Mouse (Mus musculus): ENCODE results near the gene Capn15.
A peak's percentile ranks its signal among the peaks of the same experiment; 100 is the strongest.

The Capn15 gene

DNA sequence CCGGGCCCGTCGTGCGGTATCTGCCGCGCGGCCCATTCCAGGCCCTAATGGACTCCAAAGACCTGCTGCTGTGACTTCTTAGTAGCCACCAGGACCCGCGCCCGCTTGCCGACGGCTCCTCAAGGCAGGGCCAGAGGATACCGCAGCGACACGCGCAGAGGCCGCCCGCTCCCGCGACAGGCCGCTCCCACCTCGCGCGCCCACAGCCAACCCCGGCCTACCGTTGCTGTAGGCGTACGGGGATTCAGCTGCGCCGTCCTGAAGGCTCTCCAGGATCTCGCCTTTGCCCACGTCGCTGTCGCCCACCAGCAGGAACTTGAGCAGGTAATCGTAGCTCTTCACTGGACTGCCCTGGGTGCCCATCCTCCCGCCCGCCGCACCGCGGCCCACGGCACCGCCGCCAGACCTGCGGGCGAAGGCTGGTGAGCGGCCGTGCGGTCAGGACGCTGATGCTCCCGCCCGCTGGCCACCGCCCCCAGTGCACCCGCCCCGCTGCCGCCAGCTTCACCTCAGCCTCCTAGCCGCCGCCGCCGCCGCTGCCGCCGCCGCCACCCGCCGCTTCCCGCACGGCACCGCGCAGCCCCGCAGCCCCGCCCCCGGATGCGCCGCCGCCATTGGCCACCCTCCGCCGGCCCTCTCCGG is 66.3 kb downstream of the Capn15 start, which contains the start of gene Rab40c:
Gene Rab40c (minus strand): TSS at position 584 of the 642 bp plus-strand sequence.
- no peak for DNase-seq (ENCODE audit: low spot score)

DNA sequence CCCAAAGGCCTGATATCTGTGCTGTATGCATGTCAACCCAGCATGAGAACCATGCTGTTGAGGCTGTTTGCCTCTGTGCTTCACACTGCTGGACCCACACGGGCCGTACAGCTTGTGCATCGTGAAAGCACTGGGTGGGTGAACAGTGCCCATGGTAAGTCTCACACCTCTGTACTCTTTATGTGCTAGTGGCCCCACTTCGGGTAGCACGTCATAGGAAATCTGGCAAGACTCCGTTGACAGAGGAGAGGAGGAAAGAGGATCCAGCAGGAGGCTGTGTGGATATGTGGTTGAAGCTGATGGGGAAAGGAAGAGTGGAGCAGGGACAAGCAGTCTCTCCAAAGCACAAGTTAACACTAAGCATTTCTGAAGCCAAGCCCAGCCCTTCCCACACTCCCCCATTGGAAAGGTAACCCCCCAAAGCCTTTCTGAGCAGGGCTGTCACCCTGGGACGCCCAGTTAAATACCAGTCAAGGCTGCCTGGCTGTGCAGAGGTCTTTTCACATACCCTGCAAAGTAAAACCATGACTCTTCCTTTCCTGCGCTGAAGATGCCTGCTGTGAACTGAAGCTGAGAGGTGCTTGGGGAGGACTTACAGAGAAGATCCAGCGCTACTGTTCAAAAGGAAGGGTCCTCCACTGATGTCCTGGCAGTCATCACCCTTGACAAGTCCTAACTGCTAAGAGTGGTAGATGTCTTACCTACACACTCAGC is 67.4 kb downstream of the Capn15 start:
- no peak for DNase-seq (ENCODE audit: low spot score)

DNA sequence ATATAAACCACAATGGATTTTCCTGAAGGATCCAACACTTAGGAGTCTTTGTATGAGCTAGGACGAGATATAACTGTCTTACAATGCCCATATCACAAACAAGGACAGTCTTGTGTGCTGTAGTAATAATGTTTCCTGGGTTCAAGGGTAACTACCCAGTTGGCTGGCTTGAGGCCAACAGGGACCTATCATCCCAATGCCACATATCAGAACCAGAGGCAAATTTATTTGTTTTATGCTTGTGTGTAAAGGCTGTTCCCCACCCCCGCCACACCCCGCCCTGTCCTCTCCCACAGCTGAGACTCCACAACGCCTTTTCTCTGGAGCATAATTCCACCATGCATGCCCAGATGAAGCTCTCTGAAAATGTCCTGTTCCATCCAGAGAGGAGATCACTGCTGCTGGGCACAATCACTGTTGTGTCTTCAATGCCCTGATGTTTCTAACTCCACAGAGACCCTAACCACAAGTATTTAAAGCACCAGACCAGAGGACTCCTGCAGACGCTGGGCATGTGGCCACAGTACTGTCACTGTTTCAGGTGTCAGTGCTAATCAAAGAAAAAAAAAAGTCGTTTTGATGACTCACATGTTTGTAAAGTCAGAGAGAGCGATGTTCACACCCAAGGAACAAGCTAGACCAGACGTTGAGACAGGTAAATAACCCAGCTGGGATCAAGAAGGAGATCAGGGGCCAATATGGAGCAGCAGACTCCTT is 68.5 kb downstream of the Capn15 start:
- DNase-seq (ENCODE audit: low spot score), result no peak

DNA sequence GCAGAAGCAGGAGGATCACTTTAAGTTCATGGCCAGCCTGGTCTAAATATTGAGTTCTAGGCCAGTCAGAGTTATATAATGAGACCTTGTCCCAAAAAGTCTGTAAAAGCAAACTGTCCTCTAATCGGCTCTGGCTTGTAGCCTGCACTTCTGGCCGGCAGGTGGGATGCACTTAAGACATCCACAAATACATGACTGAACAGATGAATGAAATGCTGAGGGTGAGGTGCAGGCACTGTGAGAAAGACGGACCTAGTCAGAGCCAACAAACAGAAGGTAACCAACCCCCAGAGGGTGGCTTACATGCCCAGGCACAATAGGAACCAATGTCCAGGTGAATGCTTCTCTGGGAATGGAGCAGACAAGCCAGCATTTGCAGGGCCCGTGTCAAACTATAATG is 71.3 kb downstream of the Capn15 start:
- no peak for DNase-seq (ENCODE audit: low spot score)

DNA sequence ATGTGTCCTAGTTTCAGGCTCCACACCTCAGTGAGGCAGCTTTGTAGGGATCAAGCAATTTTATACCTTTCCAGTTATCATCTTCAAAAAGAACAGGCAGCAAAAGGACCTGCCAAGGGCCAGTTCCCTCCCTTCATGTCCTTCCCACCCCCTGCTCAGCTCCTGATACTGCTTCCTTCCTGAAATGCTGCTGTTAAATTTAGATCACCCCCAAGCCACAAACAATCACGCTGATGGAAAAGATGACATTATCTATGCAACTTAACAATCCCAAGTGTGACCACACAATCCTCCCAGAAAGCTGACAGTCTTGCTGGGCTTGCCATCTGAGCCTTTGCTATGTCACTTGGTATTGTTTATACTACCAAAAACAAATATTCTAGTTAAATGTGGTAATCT is 71.7 kb downstream of the Capn15 start:
- DNase-seq (ENCODE audit: low spot score), result peak; percentile 47

DNA sequence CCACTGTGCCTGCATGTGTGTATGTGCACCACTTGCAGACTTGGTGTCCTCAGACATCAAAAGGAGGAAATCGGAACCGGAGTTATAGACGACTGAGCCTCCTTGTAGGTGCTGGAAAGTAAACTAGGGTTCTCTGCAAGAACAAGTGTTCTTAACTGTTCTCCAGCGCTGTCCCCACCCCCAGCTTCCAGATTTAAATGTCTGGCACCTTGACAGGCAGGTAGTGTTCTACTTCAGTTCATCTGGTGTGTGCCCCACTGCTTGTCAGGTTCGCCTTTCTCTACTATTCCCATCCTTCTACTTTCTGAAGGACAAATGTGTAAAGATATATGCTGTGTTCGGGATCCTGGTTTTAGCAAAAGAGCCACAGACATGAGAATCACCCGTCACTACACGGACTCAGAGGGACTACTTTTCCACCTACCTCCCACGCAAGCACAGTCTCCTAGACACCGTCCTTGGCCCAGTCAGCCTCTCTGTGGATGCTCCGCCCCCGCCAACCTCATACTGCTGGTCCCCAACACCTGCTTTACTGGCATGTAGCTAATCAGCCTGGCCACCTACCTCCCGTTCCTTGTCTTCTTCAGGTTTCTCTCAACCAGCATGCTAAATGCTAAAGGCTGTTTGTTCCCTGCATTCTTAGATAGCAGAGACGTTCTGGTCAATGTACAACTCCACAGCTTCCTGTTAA is 72.3 kb downstream of the Capn15 start:
- peak; percentile 38 for DNase-seq (ENCODE audit: low spot score)

DNA sequence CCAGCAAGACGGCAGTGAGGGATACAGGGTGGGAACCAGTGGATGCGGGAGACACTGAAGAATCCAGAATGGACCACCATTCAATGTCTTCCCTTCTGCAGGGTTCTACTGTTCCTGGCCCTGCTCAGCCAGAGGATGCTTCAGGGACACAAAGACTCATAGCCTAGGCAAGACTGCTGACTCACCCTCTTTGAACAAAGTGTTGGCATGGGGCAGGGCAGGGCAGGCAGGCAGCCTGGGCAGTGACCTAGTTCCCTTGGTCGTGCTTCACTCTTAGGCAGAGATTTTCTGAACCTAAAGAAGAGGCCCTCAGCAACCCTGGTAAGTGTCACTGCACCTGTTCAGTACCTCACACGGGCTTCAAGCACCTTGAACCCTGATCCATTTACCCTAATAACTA is 73.8 kb downstream of the Capn15 start:
- peak; percentile 33 for DNase-seq (ENCODE audit: low spot score)
